Mouse (Mus musculus): ENCODE data around the gene Galnt7. TPM values are rescaled to one million over a fixed set of nuclear protein-coding genes. Genes with fewer than 3 reads are reported as not detected.
"Not testable (repeated sequence)": the region's sequence is repeated elsewhere in the genome, so short reads cannot be mapped to it uniquely, and the experiment has no call there.

The Galnt7 gene
- polyA plus RNA-seq, 1 experiment from 2014 or later: 7.5 TPM

DNA sequence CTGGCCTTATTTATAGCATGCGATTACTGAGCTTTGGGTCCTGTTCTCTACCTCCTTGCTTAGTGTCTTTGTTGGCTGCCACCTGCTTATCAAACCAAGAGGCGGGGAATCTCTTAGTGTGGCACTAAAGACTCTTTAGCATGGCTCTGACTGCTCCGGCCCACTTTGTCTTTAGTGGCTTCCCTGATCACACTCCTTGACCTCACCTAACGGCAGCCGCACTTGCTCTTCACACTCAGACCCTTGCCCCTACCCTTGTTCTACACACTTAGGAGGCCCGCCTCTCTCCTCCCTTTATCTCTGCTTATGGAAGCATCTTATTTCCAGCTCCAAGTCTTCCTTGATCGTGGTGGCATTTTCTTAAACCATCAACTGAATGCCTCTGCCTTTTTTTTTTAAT, 114.2 kb downstream of the Galnt7 start:
- Histone ChIP-seq H3K36me3 (peaks cover 16% of the 10 kb centered on the region), H3K9me3 (replicated peaks) (no peaks in the 10 kb centered on the region), H3K9ac (no peak overlapping the region), H3K4me3 (no peak overlapping the region), H3K27ac (ENCODE audit: poor library complexity, severe bottlenecking) (no peak overlapping the region), H3K27me3 (replicated peaks) (no peaks in the 10 kb centered on the region), H3K4me1 (replicated peaks) (no peaks in the 10 kb centered on the region), H3K4me2 (no peak overlapping the region)
- ATAC-seq (ENCODE audit: insufficient number of reproducible peaks, low FRiP score): no peak
- 56% methylated on average over 7 of the region's 7 CpGs for WGBS

DNA sequence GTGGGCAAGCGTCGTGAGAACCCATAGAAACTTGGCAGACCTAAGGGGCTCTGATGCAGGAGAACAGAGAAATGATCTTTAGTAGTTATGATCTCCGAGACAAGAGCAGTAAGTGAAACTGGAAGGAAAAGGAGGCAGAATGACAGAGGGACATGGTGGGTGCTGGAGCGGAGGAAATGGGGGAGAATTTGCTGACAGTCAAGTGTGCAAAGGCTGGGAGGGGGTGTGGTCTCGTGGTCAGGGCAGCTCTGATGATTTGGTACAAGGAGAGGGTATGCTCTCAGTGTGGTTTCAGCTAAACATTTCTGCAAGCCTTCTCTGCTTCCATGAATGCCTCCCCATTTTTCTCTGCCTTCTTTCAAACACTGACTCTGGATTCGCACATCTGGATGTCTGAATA, 116.7 kb downstream of the Galnt7 start:
- H3K9me3 ChIP-seq (replicated peaks): no peaks in the 10 kb centered on the region
- WGBS: 82% methylated on average over 6 of the region's 6 CpGs
- no peak overlapping the region for H3K27ac ChIP-seq (ENCODE audit: poor library complexity, severe bottlenecking)
- H3K4me3 ChIP-seq: no peak overlapping the region
- H3K9ac ChIP-seq: no peak overlapping the region
- H3K36me3 ChIP-seq: peaks cover 16% of the 10 kb centered on the region
- H3K4me1 ChIP-seq (replicated peaks): 0 out of 2 replicates have a peak, but pooled peaks cover 3% of the 10 kb centered on the region
- no peak overlapping the region for H3K4me2 ChIP-seq
- no peaks in the 10 kb centered on the region for H3K27me3 ChIP-seq (replicated peaks)
- no peak for ATAC-seq (ENCODE audit: insufficient number of reproducible peaks, low FRiP score)

GRCm38 (mm10) chr8:57534495-57534894, 118.3 kb downstream of the Galnt7 start:
- no peak for ATAC-seq (ENCODE audit: insufficient number of reproducible peaks, low FRiP score)
- H3K36me3 ChIP-seq: peaks cover 16% of the 10 kb centered on the region
- no peak overlapping the region for H3K27ac ChIP-seq (ENCODE audit: poor library complexity, severe bottlenecking)
- H3K4me3 ChIP-seq: no peak overlapping the region
- 83% methylated on average over 4 of the region's 4 CpGs for WGBS
- no peak overlapping the region for H3K4me2 ChIP-seq
- H3K4me1 ChIP-seq (replicated peaks): peaks cover 4% of the 10 kb centered on the region; the same call in 1 of the 2 replicates
- H3K9ac ChIP-seq: no peak overlapping the region
- H3K27me3 ChIP-seq (replicated peaks): no peaks in the 10 kb centered on the region
- no peaks in the 10 kb centered on the region for H3K9me3 ChIP-seq (replicated peaks)

GRCm38 (mm10) chr8:57533106-57533505, 119.7 kb downstream of the Galnt7 start:
- 85% methylated on average over 4 of the region's 4 CpGs for WGBS
- no peaks in the 10 kb centered on the region for H3K27me3 ChIP-seq (replicated peaks)
- no peak for ATAC-seq (ENCODE audit: insufficient number of reproducible peaks, low FRiP score)
- H3K36me3 ChIP-seq: peaks cover 16% of the 10 kb centered on the region
- H3K4me3 ChIP-seq: no peak overlapping the region
- no peak overlapping the region for H3K27ac ChIP-seq (ENCODE audit: poor library complexity, severe bottlenecking)
- H3K4me2 ChIP-seq: no peak overlapping the region
- H3K9me3 ChIP-seq (replicated peaks): no peaks in the 10 kb centered on the region
- peaks cover 4% of the 10 kb centered on the region; the same call in 1 of the 2 replicates for H3K4me1 ChIP-seq (replicated peaks)
- no peak overlapping the region for H3K9ac ChIP-seq

DNA sequence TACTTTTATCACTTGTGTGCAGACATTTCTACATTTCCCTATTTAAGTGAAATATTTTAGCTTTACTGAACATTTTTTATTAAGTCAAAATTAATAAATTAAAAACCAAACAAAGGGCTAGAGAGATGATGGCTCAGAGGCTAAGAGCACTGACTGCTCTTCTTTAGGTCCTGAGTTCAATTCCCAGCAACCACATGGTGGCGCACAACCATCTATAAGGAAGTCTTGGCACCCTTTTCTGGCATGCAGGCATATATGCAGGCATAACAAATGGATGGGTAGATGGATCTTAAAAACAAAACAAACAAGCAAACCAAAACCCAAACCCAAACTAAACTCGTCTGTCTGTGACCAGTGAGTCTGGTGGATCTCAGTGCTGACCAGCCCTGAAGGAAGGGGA, 120.6 kb downstream of the Galnt7 start:
- no peak overlapping the region for H3K4me2 ChIP-seq
- no peak overlapping the region for H3K4me3 ChIP-seq
- peaks cover 16% of the 10 kb centered on the region for H3K36me3 ChIP-seq
- no peak overlapping the region for H3K9ac ChIP-seq
- no peaks in the 10 kb centered on the region for H3K9me3 ChIP-seq (replicated peaks)
- H3K27ac ChIP-seq (ENCODE audit: poor library complexity, severe bottlenecking): no peak overlapping the region
- 56% methylated on average over 2 of the region's 2 CpGs for WGBS
- no peaks in the 10 kb centered on the region for H3K27me3 ChIP-seq (replicated peaks)
- ATAC-seq (ENCODE audit: insufficient number of reproducible peaks, low FRiP score): no peak
- peaks cover 4% of the 10 kb centered on the region; the same call in 1 of the 2 replicates for H3K4me1 ChIP-seq (replicated peaks)

- 0 out of 2 replicates have a peak overlapping the region, but pooled peaks have one; percentile 25 for H3K27ac ChIP-seq (ENCODE audit: poor library complexity, severe bottlenecking)
- no peaks in the 10 kb centered on the region for H3K27me3 ChIP-seq (replicated peaks)
- no peaks in the 10 kb centered on the region for H3K9me3 ChIP-seq (replicated peaks)
- WGBS: 26% methylated on average over 15 of the region's 15 CpGs
- H3K4me1 ChIP-seq (replicated peaks): peaks cover 4% of the 10 kb centered on the region; the same call in 1 of the 2 replicates
- ATAC-seq (ENCODE audit: insufficient number of reproducible peaks, low FRiP score): no peak
- peak overlapping the region; percentile 15; the same call in 1 of the 2 replicates for H3K4me3 ChIP-seq
- H3K9ac ChIP-seq: no peak overlapping the region
- peaks cover 13% of the 10 kb centered on the region; the same call in 1 of the 2 replicates for H3K36me3 ChIP-seq
- H3K4me2 ChIP-seq: peak overlapping the region; percentile 52
Measured at GRCm38 (mm10) chr8:57530666-57531349, 122.0 kb downstream of the Galnt7 start.

GRCm38 (mm10) chr8:57530238-57530637, 122.6 kb downstream of the Galnt7 start:
- H3K9ac ChIP-seq: no peak overlapping the region
- H3K36me3 ChIP-seq: peaks cover 9% of the 10 kb centered on the region; the same call in 1 of the 2 replicates
- 0 out of 2 replicates have a peak overlapping the region, but pooled peaks have one; percentile 25 for H3K27ac ChIP-seq (ENCODE audit: poor library complexity, severe bottlenecking)
- peaks cover 4% of the 10 kb centered on the region; the same call in 1 of the 2 replicates for H3K4me1 ChIP-seq (replicated peaks)
- 83% methylated on average over 13 of the region's 13 CpGs for WGBS
- no peaks in the 10 kb centered on the region for H3K9me3 ChIP-seq (replicated peaks)
- peak overlapping the region; percentile 52 for H3K4me2 ChIP-seq
- H3K4me3 ChIP-seq: peak overlapping the region; percentile 15; the same call in 1 of the 2 replicates
- ATAC-seq (ENCODE audit: insufficient number of reproducible peaks, low FRiP score): no peak
- no peaks in the 10 kb centered on the region for H3K27me3 ChIP-seq (replicated peaks)

DNA sequence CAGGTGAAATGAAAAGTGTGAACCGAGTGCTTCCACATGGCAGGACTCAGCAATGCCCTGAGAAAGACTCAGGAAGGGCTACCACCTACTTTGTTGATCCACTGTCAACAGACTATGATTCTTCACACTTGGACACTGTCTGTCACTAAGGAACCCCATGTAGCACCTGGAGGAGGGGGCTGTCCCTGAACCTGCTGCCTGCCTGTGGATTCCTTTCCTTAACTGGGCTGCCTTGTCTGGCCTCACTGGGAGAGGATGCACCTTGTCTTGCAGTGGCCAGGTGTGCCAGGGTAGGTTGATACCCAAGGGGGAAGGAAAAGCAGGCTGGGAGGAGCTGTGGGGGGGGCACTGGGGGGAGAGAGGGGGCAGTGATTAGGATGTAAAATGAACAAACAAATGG, 124.8 kb downstream of the Galnt7 start:
- H3K36me3 ChIP-seq: peaks cover 4% of the 10 kb centered on the region; the same call in 1 of the 2 replicates
- ATAC-seq (ENCODE audit: insufficient number of reproducible peaks, low FRiP score): no peak
- no peak overlapping the region for H3K4me3 ChIP-seq
- H3K27ac ChIP-seq (ENCODE audit: poor library complexity, severe bottlenecking): no peak overlapping the region
- peaks cover 4% of the 10 kb centered on the region; the same call in 1 of the 2 replicates for H3K4me1 ChIP-seq (replicated peaks)
- no peaks in the 10 kb centered on the region for H3K9me3 ChIP-seq (replicated peaks)
- H3K9ac ChIP-seq: no peak overlapping the region
- WGBS: 88% methylated on average over 1 of the region's 1 CpGs
- H3K27me3 ChIP-seq (replicated peaks): no peaks in the 10 kb centered on the region
- no peak overlapping the region for H3K4me2 ChIP-seq

DNA sequence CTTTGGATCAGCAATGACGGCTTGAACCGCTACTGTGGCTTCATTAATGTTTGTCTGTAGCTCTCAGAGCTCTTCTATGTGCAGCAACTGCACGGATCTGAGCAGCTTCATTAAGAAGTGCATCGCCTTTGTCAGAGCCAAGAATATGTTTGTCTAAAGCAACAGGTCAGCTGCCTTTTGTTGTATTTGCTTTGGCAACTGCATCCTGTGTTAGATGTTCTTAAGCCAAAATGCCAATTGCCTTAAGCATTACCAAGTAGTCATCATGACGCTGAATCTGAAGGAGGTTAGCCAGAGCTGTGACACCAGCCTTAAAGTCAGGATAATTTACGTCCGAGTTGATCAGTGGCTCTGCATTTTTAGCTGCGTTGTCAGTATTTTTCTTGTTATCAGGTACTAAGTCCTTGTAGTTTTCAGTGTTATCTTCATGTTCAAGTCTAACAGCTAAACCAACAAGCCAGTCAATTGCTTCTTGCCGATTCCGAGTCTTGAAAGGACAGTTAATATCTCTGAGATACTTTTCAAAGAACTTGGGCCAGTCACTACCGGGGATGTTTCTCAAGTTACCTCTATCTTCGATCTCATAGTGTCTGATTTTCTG, 132.5 kb downstream of the Galnt7 start:
- ATAC-seq (ENCODE audit: insufficient number of reproducible peaks, low FRiP score): no peak
- H3K36me3 ChIP-seq: peaks cover 28% of the 10 kb centered on the region

GRCm38 (mm10) chr8:57517723-57518122, 135.1 kb downstream of the Galnt7 start:
- Histone ChIP-seq H3K27me3 (replicated peaks) (no peaks in the 10 kb centered on the region), H3K9me3 (replicated peaks) (no peaks in the 10 kb centered on the region), H3K4me2 (no peak overlapping the region), H3K36me3 (peaks cover 41% of the 10 kb centered on the region), H3K27ac (ENCODE audit: poor library complexity, severe bottlenecking) (no peak overlapping the region), H3K4me1 (replicated peaks) (peaks cover 8% of the 10 kb centered on the region; the same call in 1 of the 2 replicates), H3K4me3 (no peak overlapping the region), H3K9ac (no peak overlapping the region)
- no peak for ATAC-seq (ENCODE audit: insufficient number of reproducible peaks, low FRiP score)
- WGBS: 87% methylated on average over 3 of the region's 3 CpGs

More for the DNA sequence above, 132.5 kb downstream of the Galnt7 start:
- H3K27me3 ChIP-seq (replicated peaks): no peaks in the 10 kb centered on the region
- no peak overlapping the region for H3K9ac ChIP-seq
- 58% methylated on average over 12 of the region's 12 CpGs for WGBS
- H3K4me2 ChIP-seq: no peak overlapping the region
- no peak overlapping the region for H3K4me3 ChIP-seq
- no peak overlapping the region for H3K27ac ChIP-seq (ENCODE audit: poor library complexity, severe bottlenecking)
- no peaks in the 10 kb centered on the region for H3K9me3 ChIP-seq (replicated peaks)
- H3K4me1 ChIP-seq (replicated peaks): 0 out of 2 replicates have a peak, but pooled peaks cover 5% of the 10 kb centered on the region

- WGBS: 92% methylated on average over 4 of the region's 5 CpGs
- H3K9ac ChIP-seq; H3K9me3 ChIP-seq (replicated peaks); H3K4me2 ChIP-seq; H3K27ac ChIP-seq (ENCODE audit: poor library complexity, severe bottlenecking); H3K4me1 ChIP-seq (replicated peaks); H3K4me3 ChIP-seq; H3K27me3 ChIP-seq (replicated peaks); ATAC-seq (ENCODE audit: insufficient number of reproducible peaks, low FRiP score): not testable (repeated sequence)
- peaks cover 37% of the 10 kb centered on the region for H3K36me3 ChIP-seq
Measured at GRCm38 (mm10) chr8:57516685-57517084, 136.1 kb downstream of the Galnt7 start.
